Mouse (Mus musculus) CH12.LX (cell line): ENCODE data around the gene Klk1.
"Not testable (repeated sequence)": the region's sequence is repeated elsewhere in the genome, so short reads cannot be mapped to it uniquely, and the experiment has no call there.

Experiments
- CTCF ChIP-seq, 2 experiments: IDR thresholded peaks in 1 of 2; conservative IDR thresholded peaks in 1 of 2; 2 replicates each; pipeline ENCODE4 v1.5.1; 2011 to 2012; ENCODE audit warnings: low read depth in 2 of 2, low read length in 2 of 2, improper control_type of control experiment in 1 of 2, inconsistent platforms in 1 of 2, mild to moderate bottlenecking in 1 of 2, moderate library complexity in 1 of 2
- MAX ChIP-seq: IDR thresholded peaks from 2 replicates; pipeline ENCODE4 v1.6.1; 2011; ENCODE audit warnings: low read length, improper control_type of control experiment
- POLR2A ChIP-seq: IDR thresholded peaks from 2 replicates; pipeline ENCODE4 v1.6.1; 2011; ENCODE audit warnings: low read depth, mild to moderate bottlenecking, improper control_type of control experiment, low read length
- SIN3A ChIP-seq: IDR thresholded peaks from 2 replicates; pipeline ENCODE4 v1.6.1; 2012; ENCODE audit warnings: low read length, improper control_type of control experiment, inconsistent platforms
- SMC3 ChIP-seq: IDR thresholded peaks from 2 replicates; pipeline ENCODE4 v1.6.1; 2011; ENCODE audit warnings: low read depth, low read length, improper control_type of control experiment
- USF1 ChIP-seq: IDR thresholded peaks from 2 replicates; pipeline ENCODE4 v1.6.1; 2014; ENCODE audit warnings: low read depth, mild to moderate bottlenecking, inconsistent platforms, low read length, improper control_type of control experiment
- ZMIZ1 ChIP-seq: IDR thresholded peaks from 2 replicates; pipeline ENCODE4 v1.6.1; 2012; ENCODE audit warnings: low read depth, mild to moderate bottlenecking, inconsistent platforms, low read length, improper control_type of control experiment

DNA sequence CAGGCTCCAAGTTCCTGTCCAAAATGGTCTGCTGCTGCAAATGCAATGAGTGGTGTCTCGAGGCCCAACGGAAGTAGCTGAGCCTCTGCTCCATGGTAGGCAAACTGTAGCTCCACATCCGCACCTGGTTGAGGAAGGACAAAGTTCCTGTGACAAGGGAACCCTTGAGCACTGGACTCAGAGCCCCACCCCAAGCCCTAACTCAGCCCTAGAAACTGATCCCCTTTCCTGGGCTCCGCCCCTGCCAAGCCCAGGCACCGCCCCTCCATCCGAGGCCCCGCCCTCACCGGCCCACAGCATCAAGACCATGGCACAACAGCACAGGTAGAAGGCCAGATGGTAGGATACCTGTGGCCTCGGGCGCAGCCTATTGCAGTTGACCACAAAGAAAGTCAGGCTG lies 3.6 kb upstream of the Klk1 start:
- TF ChIP-seq SIN3A; POLR2A; SMC3; USF1; MAX; CTCF (conservative IDR thresholded peaks at IDR 0.05 in 1 of 2, IDR thresholded peaks at IDR 0.05 in 1 of 2; ENCODE audit: low read depth in 2 of 2, low read length in 2 of 2); ZMIZ1: not testable (repeated sequence)
